Mouse (Mus musculus): ENCODE data around the gene Snx22.

Snx22 gene

DNA sequence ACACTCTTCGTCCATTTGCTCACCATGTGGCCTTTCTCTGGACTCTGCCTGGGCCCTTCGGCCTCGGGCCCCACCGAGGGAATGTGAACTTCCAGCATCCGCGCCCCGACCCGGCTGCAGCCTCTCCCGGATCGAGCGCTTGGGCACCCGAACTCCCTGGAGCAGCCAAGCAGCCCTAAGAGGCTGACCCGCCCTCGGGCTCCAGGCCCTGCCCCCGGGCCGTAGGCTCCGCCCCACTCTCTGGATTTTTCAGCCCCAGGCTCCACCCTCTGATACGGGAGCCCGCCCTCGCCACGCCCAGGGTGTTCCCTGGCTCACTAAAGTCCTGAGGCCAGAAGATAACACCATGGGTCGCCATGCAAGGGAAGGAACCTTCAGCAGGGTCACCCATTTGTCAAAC lies at the start of gene Snx22:
Gene Snx22, minus strand, starts transcription at position 137 of the 400 bp plus-strand sequence.
- peak; percentile 90 for DNase-seq

DNA sequence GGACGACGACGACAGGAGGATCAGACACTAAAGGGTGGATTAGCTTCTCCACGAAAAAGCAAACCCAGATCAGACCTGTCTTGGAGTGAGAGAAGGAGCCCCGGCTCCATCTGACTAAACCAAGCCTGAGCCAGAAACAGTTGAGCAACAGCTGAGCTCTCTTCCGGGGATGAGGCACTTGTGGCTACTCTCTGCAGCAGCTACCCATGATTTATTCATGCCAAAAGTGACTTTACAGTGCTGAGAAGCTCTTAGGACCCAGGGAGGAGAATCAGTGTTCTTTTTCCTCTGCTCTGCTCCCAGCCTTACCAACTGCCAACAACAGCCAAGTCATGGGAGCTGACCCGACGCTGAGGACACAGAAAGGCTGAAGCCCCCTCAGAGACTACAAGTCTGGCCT lies 47.4 kb upstream of the Snx22 start:
- peak; percentile 50 for DNase-seq

DNA sequence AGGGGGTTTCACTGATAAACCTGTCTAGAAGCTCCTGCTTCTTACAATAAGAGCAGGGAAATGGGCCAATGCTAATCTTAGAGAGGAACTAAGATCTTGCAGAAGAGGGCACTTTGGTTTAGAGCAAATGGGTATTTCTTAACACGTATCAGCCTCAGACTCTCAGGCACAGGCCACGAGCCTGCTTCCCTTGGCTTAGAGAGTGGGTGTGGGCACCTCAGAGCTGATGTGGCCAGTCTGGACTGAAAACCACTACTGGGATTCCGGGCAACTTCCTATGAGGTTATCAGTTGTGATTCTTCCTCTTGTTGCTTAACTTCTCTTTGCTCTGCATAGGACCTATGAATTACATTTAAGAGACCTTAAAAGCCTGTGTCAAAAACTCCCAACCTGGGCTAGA lies 44.8 kb upstream of the Snx22 start:
- no peak for DNase-seq

DNA sequence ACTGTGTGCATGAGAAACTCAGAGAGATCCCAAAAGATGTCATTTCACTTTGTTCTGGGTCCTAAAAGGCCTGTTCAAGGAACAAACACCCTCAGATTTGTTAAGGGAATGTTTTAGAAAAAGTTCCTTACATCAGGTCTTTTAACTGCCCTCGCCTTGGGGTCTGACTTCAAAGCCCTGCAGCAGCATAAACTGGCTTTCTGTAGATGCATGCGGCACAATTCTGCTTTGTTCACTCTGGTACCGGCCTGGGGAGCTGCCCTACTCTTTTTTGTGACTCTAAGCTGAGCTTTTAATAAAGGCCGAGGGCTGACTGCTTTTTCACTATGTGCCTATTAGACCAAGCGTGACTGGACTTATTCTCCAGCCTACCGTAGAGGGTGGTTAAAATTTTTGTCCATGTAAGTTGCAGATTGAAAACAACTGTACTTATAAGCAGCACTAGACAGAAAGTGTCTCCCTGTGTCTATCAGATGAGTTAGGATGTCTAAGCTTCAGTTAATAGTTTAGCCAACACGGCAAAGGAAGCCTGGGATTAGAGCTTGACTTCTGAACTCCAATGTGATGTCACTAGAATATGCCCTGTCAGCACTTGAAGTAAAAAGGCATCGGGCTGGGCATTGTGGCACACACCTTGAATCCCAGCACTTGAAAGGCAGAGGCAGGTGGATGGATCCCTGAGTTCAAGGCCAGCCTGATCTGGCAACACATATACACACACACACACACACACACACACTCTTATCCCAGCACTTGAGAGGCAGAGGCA lies 41.3 kb upstream of the Snx22 start:
- DNase-seq, result peak; percentile 55

DNA sequence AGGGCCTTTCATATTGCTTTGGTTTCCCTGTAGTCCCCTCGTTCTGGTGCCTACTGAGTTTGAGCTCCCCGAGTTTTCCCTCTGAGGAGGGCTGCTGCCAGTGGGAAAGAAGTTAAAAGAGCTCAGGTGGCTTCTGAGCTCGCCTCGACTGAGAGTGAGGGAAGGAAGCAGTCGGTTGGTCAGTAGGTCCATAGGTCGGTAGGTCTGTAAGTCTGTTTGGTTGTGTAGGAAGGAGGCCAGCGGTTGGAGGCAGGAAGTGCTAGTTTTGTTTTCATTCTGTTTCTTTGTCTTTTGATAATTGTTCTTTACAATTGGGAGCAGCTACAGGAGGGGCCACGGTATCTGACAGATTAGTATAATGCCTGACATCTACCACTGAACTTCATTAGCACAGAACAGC lies 40.6 kb upstream of the Snx22 start:
- peak; percentile 25 for DNase-seq

DNA sequence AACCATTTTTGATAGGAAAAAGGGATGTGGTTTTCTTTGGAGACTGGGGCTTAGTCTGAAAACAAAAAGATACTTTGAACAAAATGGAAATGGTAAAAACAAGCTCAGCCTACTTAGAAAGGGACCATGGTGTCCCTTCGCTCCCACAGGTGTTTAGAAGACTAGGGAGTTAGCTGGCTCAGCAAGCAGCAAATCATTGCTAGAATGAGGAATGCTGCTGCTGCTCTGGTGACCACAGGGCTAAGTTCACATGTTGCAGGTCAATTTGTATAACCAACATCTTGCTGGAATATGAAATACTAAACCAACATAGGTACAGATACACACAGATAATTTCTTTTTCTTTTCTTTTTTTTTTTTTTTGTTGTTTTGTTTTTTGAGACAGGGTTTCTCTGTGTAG lies 40.1 kb upstream of the Snx22 start:
- peak; percentile 51 for DNase-seq

DNA sequence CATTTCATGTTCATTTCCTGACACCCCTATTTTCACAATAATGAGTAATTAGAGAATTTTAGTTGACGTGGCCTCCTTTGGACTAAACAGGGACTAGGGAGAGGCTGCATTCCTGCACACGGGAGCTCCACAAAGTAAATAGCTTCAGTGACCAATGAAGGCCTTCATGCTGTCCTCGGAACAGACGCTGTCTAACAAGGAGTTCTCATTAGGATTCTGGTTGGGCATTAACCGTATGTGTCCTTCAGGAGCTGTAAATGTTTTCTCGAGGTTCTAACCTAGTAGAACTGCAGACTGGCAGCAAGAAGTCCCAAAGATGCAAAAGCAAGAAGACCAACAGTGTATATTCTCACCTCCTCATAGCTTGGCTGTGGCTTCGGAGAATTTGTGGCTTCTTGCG lies 35.6 kb upstream of the Snx22 start:
- peak; percentile 29 for DNase-seq

DNA sequence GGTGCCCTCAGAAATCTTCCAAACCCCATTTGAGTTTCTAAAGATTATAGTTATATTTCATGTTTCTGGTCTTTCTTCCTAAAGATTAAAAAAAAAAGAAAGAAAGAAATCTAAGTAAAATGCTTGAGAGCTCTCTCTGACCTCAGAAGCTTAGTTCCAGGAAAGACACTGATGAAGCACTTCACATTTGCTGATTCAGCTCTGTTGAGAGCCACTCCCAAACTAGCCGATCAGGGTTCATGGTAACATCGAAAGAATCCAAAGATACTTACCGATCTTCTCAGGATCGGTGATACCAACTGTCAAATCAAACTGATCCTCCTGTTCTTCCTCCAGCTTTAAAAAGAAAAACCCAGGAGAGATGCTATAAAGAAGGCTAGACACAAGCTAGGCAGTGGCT lies 35.1 kb upstream of the Snx22 start:
- DNase-seq, result no peak

DNA sequence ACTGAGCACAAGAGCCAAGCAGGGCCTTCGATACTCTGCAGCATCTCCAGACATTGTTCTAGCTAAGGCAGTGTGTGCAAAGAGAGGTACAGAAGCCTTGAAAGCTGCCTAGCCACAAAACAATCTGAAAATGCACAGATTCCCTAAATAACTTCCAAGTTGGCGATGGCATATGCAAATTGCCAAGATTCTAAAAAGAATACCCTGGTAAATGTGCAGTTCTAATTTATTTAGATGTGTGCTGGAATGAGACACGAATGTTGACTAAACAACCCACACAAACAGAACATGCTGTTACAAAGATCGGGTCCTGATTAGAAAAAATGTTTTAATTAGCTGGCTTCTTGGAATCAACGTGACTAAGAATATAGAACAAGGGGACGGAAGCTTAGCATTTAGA lies 33.1 kb upstream of the Snx22 start:
- DNase-seq, result no peak

DNA sequence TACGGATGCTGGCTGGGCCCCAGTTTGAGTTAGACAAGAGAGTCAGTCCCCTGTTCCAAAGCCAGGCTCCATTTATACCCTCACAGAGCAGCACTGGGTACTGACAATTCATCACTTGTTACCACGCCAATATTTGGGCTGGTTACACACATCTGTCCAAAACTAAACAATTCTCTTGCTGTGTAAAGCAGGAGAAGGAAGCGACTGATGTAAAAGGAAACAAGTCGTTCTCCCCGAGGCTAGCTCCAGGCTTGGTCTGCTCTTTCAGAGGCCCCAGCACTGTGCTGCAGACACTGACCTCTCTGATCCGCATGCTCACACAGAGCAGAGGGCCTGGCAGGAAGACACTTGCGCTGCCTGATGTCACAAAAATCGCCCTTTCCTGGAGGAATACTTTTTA lies 32.1 kb upstream of the Snx22 start:
- no peak for DNase-seq

DNA sequence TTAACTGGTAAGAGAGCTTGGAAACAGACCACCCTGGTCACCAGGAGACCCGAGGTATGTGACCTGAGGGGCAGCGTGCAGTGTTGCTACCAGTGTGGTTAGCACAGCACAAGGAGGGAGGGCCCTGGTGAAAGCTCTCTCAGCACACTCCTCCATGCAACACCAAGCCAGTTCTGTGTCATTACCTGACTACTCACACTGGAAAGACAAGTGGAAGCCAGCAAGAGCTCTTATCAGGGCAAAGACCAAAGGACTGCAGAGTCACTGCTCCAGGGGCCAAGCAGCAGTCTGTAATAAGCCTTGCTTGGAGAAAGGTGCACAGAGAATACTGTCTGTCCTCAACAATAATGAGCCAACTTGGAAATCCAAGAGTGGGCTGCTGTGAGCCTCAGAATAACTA lies 23.1 kb upstream of the Snx22 start:
- DNase-seq, result no peak

DNA sequence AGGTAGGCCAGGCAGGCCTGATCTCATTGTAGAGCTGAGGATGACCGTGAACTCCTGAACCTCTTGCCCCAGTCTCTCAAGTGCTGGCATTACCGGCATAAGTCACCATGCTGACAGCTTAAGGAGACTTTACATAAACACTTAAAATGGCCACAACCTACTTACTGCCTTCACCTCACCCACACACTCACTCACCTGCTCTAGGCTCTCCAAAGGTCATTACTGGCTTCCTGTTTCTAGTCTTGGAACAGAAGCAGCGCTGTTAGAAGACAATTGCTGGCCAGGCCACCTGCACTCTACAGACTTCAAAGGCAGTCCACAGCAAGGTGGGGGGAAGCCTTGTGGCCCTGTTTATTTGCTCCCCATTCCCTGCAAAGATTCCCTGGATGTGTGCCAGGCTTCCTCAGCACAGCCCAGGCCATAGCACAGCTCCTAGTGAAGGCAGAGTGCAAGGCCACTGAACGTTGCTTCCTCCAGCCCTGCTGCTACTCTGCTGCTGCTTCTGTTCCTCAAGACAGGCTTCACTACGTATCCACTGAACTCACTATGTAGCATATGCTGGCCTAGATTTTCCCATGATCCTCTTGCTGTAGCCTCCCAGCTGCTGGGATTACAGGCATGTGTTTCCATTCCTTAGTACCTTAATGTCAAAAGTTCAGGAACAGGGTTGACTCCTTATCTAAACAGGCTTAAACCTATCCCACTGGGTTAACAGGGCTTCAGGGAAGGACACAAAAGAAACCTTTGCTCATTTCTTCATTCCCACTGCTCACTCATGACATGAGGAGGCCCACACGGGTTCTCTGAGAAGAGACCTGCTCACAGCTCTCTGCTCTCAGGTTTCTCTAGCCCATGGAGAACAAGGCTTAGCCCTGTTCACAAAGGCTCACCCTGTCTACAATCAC lies 22.1 kb upstream of the Snx22 start:
- peak; percentile 33 for DNase-seq

DNA sequence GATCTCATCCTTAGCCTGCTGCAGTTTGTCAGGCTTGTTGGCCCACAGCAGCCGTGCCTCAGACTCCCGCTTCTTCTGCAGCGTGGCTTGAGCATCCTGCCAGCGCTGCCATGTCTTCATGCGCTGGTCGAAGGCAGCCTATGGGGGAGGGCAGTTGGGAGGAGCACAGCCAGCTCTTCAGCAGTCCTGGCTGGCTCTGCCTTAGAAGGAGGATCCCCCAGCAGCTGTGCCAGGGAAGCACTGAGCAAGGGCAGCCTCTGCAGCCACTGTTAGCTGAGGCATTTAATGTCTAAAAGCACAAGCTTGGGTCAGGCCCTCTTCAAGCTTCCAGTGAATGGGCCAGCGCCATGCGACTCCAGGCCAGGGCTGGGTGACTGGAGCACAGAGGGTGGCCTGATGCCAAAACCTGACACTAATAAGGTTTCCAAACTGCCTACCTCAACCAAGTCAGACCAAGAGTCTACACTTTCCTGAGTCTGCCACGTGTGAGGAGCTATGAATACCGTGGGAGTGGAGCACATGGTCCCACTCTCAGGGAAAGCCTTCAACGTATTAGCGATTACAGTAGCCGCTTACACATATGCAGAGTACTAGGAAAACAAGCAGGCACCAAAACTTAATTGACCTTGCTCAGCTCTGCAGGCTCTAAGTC lies 21.2 kb upstream of the Snx22 start:
- DNase-seq, result no peak

DNA sequence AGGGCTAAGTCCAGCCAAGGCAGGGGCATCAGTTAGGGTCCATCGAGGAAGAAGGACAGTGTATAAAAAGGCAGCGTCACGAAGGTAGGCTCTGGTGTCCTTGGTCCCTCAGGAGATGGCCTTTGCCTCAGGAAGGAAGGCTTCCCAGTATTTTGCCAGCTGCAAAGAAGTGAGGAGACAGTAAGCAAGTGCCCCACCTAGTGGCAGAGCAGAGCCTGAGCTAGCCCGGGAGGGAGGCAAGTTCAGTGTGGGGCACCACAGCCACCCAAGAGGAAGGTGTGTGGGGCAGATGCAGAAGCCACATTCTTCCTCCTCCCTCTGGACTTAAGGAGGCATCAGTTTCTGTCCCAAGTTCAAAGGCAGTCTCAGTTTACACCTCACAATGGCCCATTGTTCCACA lies 18.9 kb upstream of the Snx22 start:
- peak; percentile 67 for DNase-seq

DNA sequence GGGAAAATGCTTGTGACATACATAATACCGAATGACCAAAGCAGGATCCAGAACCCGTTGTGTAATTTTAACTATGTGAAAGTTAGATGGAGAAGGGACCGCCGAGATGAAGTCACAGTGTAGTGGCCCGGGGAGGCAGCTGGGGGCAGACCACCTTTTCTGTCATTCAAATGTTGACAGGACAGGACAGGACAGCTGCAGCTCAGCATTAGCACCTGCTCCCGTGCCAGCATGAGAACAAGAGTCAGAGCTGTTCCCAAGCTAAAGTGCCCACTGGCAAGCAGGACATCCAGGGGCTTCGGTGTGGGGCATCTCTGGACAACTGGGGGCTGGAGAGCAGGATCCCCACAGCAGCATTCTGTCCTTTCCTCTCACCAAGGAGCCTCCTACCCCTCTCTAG lies 17.5 kb upstream of the Snx22 start:
- DNase-seq, result no peak

DNA sequence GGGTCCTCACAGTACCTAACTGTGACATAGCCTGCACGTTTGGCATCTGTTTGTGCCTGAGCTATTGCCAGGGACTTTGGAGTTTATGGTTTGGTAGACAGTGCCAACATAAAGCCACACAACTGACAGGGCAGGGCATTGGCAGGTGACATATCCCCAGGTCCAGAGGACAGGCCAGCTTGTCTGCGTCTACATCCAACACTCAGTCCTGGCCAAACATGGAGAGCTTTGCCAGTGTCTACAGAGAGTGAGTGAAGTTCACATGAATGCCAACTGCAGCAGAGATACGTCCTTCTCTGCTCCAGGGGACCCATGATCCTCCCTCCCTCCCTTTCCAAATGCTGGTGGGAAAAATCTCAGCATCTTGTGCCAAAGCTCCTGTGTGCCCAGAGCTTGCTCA lies 14.7 kb upstream of the Snx22 start:
- no peak for DNase-seq

DNA sequence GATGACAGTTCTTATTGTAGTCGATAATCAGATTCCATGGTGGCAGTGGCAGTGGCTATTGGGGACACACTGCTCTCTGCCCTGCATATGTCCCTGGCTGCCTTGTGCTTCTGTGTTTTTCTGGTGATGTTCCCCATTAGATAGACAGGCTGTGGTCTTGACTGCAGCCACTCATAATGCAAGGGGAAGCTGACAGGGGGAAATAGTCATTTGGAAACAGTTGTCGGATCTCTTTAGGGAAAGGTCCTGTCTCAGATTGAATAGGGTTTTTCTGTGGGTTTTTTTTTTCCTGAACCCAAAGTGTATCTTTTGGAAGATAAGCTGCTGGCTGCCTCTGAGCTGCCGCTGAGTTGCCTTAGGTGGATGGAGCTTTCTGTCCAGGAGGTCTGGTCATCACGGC lies 12.5 kb upstream of the Snx22 start:
- no peak for DNase-seq

DNA sequence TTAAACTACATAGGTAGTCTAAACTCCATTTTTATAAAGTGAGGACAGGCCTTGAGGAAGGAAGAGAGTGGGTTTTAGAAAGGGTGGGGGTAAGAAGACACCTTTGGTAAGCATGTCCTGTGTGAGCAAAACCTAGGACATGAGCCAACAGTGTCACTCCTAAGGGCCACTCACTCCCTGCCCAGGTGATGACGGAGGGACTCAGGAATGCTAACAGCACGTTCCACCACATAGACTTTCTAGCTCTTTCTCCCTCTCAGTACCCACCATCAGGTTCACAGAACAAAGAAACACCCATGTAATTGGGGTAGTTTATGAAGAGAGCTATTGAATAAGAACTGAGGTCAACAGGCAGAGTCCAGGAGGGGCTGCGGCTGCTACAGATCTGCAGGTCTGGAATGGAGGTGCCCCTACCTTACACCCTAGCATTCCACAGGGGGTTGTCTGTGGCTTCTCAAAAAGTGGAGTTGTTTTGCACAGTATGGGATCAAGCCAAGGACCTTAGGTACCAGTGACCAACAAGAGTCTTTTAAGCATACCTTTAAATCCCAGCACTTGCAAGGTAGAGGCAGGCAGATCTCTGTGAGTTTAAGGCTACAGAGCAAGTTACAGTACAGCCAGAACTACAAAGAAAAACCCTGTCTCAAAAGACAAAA lies 11.4 kb upstream of the Snx22 start:
- no peak for DNase-seq

DNA sequence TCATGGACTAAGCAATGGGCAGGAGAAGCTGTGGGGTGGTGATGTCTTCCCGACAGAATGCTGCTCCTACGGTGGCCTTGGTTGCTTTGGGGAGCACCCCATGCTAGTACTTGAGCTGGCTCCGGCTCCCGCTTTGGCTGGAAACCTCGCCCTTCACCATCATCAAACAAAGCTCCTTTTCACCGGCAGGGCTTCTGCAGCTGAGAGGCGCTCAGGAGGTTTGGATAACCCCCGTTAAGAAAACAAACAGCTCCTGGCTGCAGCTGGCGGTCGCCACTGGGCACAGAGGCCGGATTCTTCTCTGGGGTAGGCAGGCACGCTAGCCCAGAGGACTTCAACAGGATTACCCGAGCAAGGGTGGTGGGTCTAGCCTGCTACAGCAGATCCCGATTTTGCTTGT lies 9.0 kb upstream of the Snx22 start:
- DNase-seq, result no peak

DNA sequence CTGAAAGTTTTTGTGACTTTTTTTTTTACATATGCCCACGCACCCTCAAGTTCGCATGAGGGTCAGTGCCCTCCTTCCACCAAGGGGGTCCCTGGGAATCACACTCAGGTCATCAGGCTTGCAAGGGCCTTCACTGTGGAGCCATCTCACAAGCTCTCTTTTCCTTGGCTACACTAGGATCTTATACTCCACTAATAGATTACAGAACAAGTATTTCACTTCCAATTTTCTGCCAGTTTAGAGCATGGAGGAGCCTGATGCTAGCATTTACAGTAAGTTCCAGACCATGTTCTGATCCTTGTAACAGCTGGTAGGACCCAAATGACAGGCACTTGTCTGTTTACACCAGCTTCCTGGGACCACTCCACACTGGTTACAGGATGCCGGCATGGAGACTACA lies 8.6 kb upstream of the Snx22 start:
- no peak for DNase-seq

DNA sequence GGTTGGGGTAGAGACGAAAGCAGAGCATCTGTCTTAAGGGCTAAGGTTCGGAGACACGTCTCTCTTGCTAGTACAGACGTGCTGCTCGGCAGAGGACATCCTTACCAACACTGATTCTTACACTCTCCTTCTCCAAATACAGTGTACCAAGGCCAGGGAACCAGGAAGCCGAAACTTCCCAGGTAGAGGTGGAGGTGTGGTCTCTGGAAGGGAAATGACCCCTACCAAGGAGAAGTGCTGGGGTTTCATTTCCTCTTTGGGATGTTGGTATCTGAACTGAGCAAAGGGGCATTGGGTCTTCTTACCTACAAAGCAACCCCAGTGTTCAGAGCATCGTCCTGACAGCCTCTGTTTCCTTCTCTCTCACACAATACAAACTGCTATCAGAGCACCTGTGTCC lies 3.2 kb upstream of the Snx22 start:
- no peak for DNase-seq

DNA sequence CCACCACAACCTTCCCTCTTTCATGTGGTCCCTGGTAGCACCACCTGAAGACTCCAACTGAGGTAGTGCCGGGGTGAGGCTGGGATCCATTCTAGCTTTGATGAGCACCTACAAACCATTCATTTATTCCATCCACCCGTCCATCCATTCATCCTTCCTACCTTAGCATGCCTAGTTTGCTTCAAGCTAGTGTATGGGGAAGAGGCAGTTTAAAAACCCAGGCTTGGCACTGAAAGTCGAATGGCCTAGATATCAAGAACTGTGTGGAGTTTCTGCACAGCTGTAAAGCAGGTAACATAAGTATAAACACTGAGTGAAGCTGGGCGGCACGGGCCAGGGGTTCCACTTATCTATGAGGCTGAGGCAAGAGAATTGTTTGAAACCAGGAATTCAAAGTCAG lies 632 bp upstream of the Snx22 start:
- no peak for DNase-seq

DNA sequence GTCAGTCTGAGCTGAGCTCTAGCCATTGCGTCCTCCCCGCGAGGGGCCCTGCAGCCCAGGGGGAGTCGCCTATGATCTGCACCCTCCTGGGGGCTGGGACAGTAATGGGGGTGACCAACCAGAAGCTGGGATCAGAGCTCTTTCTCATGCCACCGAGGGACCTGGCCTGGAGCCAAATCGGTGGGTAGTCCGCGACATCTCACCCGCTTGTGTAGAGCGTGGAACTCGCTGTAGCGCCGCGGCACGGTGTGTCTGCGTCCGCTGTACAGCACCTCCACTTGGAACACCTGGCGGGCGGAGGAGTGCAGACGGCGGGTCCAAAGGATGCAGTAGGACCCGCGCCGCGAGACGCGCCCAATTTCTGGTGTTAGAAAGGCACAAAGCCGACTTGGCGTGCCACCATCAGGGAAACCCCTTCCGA lies 538 bp downstream of the Snx22 start:
- no peak for DNase-seq
